Mouse (Mus musculus): Measurements from ENCODE around the gene Adam12.

- TF ChIP-seq POLR2A (IDR thresholded peaks at IDR 0.05; ENCODE audit: insufficient read depth, low read depth, low read length) (no peak), CTCF (IDR thresholded peaks at IDR 0.05; ENCODE audit: insufficient read depth, low read depth, low read length) (no peak)
Observed at GRCm38 (mm10) chr7:133936377-133936776, 295.6 kb downstream of the Adam12 start.

All from olfactory bulb, adult 2 months (tissue).